Mouse (Mus musculus): ENCODE results near the gene Ifitm5.
"Not testable (repeated sequence)": the region's sequence is repeated elsewhere in the genome, so short reads cannot be mapped to it uniquely, and the experiment has no call there.

Ifitm5 gene

DNA sequence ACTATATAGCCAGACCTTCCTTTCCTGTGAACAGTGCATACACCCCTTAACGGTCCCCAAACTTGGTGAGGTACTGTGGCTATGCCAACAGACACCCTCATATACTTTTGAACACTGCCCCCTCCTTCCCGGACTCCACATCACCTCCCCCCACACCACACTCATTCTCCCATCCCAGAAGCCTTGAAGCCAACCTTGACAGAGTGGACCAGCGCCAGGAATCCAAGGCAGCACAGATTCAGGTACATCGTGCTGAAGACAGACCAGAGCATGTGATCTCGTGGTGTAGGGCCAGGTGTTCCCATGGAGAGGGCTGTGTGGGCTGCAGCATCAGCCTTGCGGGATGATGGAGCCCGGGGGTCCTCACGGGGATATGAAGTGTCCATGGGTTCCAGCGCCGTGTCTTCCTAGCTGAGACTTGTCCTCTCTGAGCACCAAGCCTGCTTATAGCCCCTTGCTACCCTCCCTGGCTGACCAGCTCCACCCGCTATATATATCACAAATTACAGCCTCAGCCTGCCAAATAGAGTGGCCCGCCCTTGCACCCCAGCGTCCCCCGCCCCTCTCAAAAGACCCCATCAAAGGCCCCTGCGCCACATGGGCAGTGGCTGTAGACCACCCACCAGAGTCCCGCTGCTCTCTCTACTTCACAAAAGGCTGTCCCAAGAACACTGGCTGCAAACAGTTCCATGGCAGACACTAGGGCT, at the start of gene Ifitm5:
Gene Ifitm5, minus strand, starts transcription at position 468 of the 707 bp plus-strand sequence.
- DNase-seq (ENCODE audit: low spot score in 2 of 2), result no peak

DNA sequence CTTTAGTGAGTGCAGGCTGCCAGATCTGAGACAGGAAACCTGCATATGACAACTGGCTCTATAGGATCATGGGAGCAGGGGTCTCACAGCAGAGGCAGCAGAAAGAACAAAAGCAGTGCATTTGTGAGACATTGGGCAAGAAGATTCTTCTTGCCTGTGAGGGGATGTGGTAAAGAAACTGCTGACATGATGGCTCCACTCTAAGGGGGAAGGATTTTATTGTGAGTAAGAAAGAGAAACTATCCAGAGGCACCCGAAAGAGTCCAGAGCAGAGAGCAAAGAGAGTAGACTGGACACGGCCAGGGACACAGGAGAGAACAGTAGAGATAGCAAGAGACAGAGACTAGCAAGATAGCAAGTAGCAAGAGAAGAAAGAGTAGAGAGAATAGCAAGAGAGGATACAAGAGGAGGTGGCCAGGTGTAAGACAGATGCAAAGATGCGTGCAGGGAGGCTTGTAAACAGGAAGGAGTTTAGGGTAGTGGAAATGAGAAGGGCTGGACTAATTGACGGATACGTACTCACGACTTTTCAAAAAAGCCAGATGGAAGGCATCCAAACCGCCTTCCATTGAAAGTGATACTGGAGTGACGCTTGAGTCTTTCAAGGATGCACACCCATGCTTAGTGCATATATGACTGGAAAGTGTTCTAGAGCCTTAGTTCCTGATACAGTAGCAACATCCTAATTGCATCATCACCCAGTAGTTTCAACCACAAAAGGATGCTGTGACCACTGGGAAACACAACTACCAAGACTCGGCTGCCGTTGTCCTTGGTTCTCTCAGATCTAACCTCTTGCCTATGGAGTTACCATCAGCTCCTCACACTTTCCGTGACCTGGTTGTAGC, 49.0 kb upstream of the Ifitm5 start:
- no peak for DNase-seq (ENCODE audit: low spot score in 2 of 2)

DNA sequence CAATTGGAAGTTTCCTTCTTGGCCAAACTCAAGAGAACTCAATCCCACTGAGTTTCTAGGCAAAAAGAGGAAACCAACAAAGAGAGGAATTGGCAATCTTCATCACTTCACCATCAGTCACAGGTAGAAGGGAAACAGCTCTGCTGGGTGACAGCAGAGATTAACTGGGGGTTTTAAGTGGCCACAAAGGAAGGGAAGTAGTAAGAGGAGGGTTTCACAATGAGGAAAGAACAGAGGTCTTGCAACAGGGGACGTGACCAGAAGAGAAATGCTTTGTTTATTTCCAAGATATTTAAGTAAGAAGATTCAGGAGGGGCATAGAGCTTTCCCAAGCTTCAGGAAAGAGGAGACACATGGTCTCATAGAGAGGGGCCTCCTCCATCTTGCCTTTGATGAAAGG, 47.7 kb upstream of the Ifitm5 start:
- no peak for DNase-seq (ENCODE audit: low spot score in 2 of 2)

DNA sequence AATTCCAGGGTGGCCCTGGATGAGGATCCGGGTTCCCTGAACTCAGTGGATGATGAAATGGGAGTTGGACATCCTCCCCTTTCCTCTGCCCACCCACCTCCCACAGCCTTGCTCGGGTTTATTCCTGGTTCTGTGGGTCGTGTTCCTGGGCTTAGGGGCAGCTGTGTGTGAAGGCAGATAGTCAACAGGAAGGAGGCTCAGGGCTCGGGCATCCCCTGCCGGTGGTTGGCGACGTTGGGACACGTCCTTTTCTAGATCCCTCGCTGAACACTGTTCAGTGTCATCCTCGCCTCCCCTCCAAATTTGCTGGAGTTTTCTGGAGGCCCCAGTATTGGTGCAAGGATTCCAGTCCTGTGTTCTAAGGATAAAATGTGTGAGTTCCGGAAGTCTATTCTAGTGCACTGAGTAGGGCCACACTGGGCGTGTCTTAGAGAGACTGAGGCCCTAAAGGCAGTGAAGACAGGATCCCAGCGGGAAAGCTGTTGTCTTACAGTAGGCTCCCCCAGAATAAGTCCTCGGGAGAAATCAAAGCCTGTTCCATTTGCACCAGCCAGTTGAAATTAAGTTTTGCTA, 41.1 kb upstream of the Ifitm5 start:
- no peak for DNase-seq (ENCODE audit: low spot score in 2 of 2)

DNA sequence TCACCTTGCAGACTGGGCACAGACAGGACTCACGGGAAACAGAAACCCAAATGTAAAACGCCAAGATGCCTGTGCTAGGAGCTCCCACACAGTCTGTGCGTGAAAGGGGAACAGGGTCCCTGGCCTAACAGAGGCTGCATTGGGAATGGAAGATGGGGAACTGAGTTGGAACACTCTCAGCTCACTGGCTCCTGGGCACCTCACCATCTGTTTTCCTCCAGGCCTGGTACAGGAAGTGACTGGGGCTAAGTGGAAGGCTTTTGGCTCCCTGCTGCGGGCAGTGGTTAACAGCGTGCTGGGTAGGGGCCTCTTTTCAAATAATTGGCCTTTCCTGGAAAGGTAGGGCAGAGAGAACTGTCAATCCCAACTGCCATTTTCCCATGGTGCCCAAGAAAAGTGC, 40.5 kb upstream of the Ifitm5 start:
- DNase-seq (ENCODE audit: low spot score in 2 of 2), result no peak

DNA sequence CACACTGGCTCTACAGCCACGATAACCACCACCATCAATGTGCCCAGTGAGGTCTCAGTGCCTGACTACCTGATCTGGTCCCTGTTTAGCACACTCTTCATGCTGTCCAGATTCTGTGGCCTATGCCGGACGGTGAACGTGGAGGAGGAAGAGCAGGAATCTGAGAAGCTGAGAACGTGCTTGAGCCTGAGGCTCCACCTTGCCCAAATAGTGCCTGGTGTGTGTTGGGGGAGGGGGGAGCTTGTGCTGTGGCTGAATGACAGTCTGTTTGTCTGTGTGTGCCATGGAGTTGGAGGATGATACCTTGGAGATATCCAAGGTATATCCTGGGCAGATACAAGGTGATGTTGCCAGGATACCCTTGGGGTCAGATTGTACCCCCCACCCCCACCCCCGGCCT, 40.1 kb upstream of the Ifitm5 start:
- DNase-seq (ENCODE audit: low spot score in 2 of 2), result no peak

DNA sequence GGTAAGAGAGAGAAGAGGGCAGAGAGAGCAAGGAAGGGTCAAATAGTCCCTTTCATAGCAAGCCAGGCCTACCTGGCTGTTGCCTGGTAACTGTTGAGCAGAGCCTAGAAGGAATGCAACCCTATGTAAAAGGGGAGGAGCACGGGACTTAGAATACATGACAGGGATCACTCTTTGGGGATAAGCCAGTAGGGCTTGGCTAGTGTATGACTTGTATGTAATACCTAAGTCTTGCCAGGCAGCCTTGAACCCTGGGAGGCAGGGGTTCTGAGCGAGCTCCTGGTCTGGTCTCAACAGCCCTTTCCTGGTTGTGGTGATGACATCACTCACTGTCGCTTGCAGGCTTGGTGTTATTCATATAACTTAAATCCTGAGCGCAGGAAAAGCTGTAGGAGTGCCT, 38.9 kb upstream of the Ifitm5 start:
- no peak for DNase-seq (ENCODE audit: low spot score in 2 of 2)

DNA sequence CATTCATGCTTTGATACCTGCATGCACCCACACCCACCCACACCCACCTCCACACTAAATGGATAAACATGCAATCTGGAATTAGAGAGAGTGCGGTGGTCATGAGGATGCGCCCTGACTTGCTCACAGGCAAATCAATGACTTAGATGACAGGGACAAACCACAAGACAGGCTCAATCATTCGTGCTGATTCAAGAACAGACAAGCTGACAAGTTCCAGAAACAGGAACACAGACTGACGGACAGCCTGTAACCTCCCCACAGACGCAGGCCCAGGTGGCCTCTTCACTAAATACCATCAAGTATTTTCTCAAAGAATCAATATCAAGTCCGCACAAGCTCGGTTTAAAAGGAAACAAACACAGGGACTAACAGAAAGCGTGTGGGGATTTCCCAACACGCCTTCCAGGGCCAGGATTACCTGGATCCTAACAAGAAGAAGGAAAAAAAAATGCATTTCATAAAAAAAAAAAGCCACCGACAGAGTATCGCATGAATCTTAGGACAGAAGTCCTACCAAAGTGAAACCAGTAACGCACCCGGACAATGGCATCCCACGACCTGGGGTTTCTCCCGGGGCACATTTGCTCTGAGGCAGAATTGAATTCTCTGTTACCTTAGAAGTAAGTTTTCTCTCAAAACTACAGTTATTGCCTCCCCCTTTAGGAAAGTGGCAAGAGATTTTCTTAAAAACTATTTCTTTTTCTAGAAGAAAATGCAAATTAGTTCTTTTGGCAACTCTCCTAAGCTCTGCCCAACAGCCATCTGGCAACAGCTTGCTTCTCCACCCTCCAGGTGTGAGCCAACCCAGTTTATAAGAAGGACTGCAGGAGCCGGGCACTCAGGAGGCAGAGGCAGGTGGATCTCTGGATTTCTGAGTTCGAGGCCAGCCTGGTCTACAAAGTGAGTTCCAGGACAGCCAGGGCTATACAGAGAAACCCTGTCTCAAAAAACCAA, 37.4 kb upstream of the Ifitm5 start:
- no peak for DNase-seq (ENCODE audit: low spot score in 2 of 2)

DNA sequence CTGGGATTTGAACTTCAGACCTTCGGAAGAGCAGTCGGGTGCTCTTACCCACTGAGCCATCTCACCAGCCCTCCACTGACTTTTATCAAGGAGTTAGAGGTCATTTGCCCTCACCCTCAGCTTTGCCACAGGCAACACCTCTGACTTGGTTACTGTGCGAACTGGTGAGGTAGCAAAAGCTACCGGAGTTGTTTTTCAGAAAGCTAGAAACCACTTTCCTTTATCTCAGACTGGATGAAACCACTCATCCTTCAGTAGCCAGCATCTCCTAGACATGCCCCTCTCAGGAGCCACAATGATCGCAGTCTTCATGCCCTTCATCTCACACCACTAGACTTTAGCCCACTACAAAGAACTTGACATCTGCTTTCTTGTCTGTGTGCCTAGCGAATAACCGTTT, 32.9 kb upstream of the Ifitm5 start:
- DNase-seq (ENCODE audit: low spot score in 2 of 2), result no peak

DNA sequence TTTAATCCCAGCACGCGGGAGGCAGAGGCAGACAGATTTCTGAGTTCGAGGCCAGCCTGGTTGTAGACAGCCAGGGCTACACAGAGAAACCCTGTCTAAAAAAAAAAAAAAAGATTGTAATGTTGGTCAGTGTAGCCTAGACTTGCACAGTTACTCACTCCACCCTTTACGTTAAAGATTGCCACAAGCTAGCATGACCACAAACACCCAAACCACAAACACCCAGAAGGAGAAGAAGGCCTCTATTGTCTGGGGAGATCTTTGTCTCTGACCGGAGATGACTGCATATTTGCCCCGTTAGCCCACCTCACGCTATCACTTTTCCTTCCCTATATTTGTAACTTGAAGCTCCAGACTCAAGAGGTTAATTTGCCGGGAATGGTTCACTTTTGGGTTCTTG, 31.6 kb upstream of the Ifitm5 start:
- DNase-seq (ENCODE audit: low spot score in 2 of 2), result no peak

DNA sequence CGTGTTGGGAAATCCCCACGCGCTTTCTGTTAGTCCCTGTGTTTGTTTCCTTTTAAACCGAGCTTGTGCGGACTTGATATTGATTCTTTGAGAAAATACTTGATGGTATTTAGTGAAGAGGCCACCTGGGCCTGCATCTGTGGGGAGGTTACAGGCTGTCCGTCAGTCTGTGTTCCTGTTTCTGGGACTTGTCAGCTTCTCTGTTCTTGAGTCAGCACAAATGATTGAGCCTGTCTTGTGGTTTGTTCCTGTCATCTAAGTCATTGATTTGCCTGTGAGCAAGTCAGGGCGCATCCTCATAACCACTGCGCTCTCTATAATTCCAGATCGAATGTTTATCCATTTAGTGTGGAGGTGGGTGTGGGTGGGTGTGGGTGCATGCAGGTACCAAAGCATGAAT, 26.6 kb upstream of the Ifitm5 start:
- not testable (repeated sequence) for DNase-seq (ENCODE audit: low spot score in 2 of 2)

DNA sequence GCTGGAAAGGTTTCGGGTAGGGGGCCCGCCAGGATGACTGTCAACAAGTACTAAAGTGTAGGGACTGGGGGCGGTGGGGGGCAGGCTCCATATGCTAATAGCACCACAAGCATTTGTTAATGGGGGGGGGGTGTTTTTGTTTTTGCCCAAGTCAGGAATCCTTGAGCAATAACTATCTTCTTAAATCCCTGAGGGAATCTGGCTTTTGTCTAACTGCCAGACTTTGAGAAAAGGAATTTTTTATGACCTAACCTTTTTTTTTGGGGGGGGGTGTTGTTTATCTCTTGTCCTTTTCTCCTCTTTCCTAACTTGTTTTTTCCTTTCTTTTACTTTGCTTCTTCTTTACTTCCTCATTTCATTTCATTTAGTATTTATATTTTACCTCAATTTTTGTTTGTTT, 25.4 kb upstream of the Ifitm5 start:
- no peak for DNase-seq (ENCODE audit: low spot score in 2 of 2)

DNA sequence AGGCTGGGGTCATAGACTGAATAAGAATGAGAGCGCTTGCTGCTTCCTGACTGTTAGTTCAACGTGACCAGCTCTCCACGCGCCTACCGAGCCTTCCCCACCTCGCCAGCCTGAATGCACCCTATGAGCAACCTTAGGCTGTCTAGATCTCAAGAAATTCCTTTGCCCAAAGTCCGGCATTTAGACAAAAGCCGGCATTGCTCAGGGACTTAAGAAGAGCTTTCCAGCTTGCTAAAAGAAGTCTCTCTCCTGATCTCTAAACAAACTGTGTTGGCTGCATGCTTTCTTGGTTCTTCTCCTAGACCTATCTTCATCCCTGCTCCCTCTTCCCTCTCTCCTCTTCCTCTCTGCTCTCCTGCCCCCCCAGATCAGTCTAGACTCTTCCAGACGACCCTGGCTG, 24.8 kb upstream of the Ifitm5 start:
- no peak for DNase-seq (ENCODE audit: low spot score in 2 of 2)

DNA sequence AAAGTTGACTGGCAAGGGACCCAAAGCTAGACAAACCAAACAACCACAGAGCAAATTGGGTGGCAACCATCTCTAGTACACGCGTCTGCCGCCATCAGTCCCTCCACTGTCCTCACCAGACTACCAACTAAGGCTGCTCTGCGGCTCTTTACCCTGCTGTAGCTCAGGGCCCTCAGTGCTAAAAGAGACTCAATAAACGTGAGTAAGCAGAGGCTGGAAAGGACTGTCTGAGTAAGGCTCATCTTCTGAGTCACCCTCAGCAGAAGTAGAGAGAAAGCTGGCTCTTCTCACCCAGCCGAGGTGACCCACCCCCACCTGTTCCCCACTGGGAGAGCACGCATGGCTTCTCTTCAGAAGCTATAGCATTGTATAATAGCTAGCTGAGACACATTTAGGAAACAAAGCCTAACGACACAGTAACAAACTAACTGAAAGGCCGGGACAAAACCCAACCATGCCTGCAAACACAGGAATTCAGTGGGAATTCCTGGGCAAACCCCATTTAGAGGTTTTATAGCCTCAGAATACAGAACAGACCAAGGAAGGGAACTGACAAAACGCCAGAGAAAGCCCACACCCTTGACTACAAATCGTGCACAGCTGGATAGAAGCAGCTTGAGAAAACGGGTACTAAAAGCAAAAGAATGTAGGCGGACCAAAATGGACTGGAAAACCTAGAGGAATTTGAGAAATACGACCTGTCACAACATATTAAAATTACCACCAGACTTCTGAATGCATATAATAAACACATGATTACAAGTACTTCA, 23.5 kb upstream of the Ifitm5 start:
- DNase-seq (ENCODE audit: low spot score in 2 of 2), result no peak

DNA sequence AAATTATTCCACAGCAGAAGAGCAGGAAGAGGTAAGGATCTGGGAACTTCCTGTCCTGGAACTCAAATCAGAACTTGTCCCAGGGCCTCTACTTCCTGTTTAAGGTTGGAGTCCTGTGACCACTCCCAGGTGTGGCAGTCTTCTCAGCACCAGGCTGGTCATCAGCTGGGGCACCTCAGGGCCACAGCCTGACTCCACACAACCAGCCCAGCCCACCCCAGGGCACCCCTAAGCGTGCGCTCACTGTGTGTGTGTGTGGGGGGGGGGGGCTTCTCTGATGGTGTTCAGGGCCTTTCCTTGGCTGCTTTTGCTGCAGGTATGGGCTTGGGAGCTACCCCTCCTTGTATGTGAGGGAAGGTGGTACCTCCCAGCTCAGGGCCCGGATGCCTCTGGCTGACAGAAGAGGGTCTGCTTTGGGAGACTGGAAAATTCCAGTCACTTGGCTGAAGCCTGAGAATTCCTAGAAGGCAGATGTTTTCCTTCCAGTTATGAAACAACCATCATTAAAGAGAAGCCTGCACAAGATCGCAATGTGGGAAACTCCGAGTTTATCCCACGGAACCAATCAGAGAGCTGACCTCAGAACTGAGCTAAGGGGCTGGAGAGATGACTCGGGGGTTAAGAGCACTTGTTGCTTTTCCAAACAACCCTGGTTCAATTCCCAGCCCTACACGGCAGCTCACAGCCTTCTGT, 21.5 kb upstream of the Ifitm5 start:
- no peak for DNase-seq (ENCODE audit: low spot score in 2 of 2)

DNA sequence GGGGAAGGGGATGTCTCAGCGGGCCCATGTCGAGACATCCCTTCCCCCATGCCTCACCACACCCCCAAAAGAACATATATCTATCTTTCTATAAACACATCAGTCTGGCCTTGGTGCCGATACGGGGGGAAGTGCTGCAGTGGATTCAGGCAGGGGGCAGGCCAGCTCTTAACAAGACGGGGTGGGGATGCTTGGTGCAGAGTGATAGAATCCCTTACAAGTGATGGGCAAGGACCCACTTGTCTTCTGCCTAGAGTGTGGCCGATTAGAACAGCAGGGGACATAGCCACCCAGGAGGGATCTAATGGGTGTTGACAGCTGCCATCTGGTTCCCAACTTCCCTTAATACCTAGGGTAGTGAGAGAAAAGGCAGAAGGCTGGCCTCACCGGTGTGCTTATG, 20.8 kb upstream of the Ifitm5 start:
- DNase-seq (ENCODE audit: low spot score in 2 of 2), result no peak

DNA sequence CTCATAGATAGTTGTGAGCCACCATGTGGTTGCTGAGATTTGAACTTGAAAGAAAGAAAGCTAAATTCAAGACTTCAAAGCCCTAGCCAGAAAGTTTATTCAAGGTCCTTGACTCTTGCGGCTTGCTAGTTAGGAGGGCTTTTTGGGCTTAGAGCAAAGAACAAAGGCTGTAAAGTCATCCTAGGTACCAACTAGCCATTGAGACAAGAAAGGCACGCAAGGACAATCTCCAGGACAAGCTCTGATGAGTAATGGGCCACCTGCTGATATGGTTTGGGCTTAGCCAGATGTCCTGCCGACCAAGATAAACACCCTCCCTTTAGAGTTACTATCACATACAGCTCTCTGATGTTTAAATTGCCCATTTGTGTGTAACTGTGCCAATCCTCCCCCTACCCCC, 18.6 kb upstream of the Ifitm5 start:
- DNase-seq (ENCODE audit: low spot score in 2 of 2), result not testable (repeated sequence)

DNA sequence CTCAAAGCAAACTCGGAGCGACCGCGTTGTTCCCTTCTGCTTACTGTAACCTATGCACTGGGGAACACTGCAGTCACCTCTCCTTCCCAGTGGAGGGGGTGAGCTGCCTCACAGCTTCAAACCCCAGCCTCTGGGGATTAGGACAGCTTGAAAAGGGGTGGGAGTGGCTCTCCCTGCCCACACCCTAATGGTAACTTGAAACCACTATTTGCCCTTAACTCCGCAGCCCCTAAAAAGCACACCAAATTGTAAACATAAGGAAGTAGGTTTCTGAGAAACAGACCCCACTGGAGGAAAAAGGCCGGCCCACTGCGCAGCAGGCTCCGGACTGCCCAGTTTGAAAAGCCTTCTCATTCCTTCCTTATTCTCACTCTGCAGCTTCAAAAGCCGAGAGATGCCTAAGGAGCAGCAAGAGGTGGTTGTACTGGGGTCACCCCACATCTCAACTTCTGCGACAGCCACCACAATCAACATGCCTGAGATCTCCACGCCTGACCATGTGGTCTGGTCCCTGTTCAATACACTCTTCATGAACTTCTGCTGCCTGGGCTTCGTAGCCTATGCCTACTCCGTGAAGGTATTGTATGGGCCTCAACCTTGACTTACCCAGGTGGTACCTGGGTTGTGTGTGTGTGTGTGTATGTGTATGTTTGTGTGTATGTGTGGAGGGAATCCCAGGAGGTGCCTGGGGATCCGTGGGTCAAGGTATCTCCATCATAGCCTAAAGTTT, 17.9 kb upstream of the Ifitm5 start:
- DNase-seq (ENCODE audit: low spot score in 2 of 2), result no peak

DNA sequence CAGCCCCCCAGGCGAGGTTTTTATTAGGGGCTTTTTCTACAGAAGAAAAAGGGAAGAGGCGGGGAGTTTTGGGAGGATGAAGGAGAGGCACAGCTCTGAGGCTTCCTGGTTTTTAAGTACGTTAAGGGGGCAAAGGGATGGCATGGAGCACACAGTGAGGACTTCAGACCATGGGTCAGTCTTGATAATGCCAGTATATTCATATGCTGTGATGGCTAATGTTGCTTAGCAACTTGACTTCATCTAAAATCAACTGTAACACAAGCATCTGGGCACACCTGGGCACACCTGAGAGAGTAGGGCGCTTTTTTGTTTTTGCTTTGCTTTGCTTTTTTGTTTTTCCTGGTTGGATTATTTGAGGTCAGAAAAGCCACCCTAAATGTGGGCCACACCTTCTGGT, 16.8 kb upstream of the Ifitm5 start, which contains the start of gene Ifitm1:
Gene Ifitm1, plus strand, starts transcription at position 301 of the 400 bp plus-strand sequence.
- DNase-seq (ENCODE audit: low spot score in 2 of 2), result no peak

DNA sequence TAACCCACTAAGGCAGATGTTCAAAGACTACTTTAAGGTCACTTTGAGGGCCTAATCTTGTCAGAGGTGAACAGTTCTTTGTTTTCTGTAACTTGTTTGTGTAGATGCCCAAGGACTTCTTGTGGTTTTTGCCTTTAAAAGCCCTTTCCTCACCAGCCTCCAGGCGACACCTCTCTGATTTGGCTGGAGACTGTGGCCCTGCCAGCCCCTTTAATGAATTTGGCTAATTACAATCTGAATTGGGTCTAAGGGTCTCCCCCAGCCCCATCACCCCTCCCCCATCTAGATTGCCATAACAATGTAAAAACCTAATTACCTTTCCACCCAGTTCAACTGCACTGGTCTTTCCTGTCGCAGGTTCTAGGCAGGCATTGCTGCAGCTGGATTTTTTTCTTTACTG, 12.6 kb upstream of the Ifitm5 start:
- DNase-seq (ENCODE audit: low spot score in 2 of 2), result no peak

All from frontal cortex, postnatal 10 days (tissue).